Mouse (Mus musculus) heart, postnatal 36 days (tissue): ENCODE measurements at regions not wholly inside any gene's neighbourhood (a gene's known extent, or its start where the extent isn't known, plus 50 kb on each side); places are given as distances from the start of the nearest gene placed in this dataset.

Experiments
- DNase-seq, 2 experiments: peaks; one replicate each; pipeline ENCODE4 v3.0.0; 2021 to 2022
- intact Hi-C: fragments of 180-260 bp; cut with DNase I; formaldehyde crosslinking; loops from one replicate; pipeline ENCODE4 v1.15.1; 2025

DNA sequence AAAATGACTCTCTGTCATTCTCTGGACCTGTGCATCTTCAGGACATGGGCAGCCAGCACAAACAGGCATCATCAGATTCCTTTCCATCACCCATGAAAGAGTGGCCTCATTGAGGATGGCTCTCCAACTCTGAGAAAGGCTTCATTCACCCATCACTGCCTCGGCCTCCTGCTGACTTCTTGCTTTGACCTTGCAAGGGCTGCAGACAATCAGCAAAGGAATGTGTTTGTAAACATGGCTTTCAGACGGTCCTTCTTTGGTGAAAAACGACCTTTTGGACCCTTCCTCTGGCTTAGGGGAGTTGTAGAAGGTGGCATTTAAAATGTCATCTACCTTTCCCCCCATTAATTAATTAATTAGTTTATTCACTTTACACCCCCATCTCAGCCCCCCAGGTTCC is 134.3 kb downstream of the Moxd1 start:
- DNase-seq = no peak
- intact Hi-C loops = no loop called here

DNA sequence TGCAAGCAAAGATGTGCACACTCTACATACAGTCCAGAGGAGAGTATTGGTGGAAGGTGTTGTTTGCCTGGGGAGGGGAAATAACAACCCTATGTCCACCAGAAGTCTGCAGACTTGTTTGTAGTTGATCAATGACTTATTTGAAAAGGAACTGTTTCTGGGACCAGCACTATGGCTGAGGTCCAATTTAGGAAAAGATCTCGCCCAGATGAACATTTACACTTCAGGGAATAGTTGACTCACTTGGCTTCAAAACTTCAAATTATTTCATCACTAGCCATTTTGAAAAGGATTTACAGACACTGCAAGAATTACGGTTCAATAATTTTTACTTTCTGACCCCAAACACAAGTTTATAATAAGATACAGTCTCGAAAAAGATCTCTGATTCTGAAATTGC is 138.1 kb downstream of the Moxd1 start:
- intact Hi-C loops = no loop called here
- peak in 1 of 2 experiments; percentile 14 for DNase-seq

DNA sequence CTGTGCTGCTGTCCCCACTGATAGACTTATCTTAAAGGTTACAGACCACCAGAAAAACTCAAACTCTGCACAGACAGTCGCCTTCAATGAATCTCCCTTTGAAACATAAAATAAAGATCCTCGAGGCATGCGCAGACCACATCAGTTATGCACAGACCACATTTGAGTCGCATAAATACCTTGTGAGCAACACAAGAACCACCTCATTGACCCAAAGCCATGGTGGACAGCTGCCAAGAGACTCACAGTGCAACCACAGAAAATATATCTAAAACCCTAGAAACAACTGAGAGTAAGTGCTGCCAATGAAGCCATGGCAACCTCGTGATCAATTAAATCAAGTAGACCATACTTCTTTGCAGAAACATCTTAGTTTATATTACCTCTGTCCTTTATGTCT is 142.1 kb downstream of the Moxd1 start:
- intact Hi-C loops = no loop called here
- DNase-seq = no peak

DNA sequence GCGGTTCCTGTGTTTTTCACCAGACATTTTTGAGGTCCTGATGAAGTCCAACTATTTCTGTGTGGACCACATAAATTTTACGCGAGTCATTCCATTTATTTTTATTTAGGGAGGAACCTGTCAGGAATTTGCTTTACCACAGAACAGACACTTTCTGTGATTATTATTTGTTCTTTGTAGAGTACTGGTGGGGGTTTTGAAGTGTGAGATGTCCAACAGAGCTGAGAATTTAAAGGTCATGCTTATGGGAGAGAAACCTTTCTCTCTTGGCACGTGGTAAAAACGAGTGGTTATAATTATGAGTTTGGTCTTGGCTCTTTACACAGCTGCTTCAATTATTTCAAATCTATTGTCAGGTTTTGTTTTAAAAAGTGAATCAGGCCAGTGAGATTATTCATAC is 143.7 kb downstream of the Moxd1 start:
- intact Hi-C loops = no loop called here
- DNase-seq = no peak

DNA sequence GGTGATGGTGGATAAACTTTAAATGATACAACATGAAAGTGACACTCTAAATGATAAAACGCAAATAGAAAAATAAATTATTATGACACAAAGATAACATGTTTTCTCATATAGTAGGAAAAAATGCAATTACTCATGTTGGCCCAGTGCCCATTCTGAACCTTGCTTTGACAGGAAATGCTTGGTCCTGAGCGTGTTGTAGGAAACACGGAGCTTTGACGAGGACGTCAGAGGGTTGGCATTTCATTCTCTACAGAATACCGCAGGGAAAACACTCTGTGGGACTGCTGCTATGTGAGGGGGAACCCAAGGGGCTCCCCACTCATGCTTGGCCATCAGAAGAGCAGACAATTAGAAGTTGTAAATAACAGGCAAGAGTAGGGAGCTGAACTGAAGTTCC is 150.6 kb downstream of the Moxd1 start:
- intact Hi-C loops = no loop called here
- no peak for DNase-seq

DNA sequence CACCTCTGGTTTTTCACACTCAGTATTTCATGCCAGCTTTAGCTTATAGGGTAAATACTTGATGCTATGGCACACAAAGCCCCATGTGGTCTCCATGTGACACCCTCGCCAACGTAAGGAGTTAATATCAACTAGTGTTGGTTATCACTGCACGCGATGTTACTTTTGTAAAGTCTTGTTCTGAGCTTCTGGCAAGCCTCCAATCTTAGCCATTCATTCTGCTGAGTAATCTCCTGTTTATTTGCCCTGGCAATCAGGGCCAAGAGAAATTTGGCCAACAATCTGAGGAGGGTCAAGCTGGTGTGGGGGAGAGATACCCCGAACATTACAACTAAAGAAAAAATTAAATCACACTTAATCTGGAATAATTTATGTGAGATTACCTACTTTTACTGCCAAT is 156.0 kb downstream of the Moxd1 start:
- DNase-seq = no peak
- intact Hi-C loops = no loop called here

DNA sequence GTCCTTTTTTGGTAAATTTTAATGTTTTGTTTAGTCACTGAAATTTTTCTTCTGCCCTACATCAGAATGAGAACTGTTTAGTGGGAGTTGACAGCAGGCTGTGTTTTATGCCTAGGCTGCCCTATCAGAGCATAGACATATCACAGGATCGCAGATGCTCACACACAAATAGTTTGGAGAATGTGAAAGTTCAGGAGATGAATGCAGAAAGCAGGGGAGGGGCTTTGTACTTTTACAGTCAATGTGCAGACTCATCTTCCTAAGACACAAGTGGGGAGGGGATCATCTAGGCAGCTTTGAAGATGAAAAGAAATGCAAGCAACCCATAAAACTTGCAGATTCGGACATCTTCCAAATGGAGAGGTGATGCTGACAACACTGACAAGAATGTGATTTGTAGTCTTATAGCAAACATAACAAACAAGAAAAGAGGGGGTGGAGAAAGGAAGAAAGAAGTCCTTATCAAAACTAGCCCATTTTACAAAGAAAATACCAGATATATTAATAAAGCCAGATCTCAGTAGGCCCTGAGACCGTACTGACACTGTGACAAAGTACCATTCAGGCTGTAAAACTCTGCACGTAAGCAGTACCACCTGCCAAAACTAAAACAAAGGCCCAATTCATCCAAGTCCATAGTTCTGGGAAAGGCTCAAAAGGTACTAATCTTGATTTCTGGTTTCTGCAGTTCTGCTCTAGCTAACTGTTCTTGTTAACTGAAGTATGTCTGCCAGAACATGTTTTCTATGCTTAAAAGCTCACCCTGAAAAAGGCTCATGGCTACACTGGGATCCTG is 157.4 kb downstream of the Moxd1 start:
- no peak for DNase-seq
- intact Hi-C loops = loop anchor here (2.0 kb wide), 1 partner anchor 244 kb away; no protein-coding TSS in a partner anchor

DNA sequence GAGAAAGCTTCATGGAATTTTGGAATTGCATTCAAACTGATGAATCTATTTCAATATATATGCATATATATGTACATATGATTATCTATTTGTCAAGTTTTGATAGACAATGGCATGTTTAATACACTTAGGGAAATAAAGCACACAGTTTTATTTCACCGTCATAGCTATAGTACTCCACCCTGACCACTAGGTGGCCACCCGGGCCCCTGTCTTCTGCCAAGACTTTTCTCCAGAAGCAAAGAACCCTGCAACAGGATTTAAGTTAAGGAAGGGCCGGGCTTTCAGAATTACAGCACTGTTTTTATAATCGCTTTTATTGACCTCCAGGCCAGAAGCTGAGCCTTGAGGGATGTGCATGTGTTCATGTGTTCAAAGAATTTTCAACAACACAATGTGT is 158.6 kb downstream of the Moxd1 start:
- intact Hi-C loops = loop anchor here (2.0 kb wide), 1 partner anchor 243 kb away; no protein-coding TSS in a partner anchor
- peak; percentile 23 to 50 for DNase-seq

DNA sequence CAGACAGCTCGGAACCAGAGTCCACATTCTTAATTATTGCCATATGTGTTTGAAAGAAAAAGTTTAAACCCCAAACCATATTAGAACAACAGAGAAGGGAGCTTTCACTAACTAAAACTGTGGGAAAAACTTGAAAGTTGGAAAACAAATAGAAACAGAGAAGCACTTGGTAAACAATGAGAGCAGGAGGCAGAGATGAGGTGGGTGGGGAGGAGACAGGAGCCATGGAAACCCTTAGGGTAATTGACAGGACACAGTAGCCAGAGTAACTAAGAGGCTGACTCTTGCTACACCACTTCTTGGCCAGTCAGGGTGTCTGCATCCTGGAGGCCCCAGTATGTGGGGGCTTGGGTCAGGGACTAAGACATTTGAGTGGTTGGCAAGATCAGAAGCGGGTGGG is 160.7 kb downstream of the Moxd1 start:
- intact Hi-C loops = no loop called here
- DNase-seq = no peak

DNA sequence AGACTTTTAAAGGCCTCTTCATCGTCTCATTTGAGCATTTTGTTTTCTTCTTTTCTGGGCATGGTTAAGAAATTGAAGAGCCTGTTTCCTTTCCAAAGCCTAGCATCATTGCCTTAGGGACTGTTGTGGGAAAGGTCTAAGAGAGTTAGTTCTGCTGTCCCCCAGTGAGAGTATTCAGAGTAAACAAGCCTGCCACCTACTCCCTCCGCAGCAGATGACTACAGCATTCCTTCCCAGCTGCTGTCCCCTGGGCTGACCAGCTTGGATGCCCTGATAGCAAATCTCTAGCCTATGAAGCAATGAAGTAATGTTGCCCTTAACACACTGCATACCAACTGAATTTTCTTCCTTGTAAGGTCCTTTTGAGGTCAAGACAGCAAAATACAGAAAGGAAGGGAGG is 164.9 kb downstream of the Moxd1 start:
- DNase-seq = peak in 1 of 2 experiments; percentile 25
- intact Hi-C loops = no loop called here

DNA sequence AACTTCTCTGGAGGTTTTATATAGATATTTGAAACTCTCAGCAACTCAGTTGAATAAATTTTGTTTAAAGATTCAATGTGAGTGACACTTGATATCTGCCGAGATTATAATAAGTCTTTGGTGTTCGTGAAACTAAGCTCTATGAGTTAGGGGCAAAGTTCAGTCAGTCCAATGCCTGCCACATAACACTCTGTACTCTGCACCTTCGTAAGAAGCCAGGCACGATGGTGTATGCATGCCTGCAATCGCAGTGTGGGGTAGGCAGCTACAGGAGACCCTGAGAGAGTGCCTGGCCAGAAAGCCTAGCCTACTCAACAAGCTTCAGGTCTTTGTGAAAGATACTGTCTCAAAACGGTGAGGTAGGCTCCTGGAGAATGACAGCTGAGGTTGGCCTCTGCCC is 167.7 kb downstream of the Moxd1 start:
- no peak for DNase-seq
- intact Hi-C loops = no loop called here

DNA sequence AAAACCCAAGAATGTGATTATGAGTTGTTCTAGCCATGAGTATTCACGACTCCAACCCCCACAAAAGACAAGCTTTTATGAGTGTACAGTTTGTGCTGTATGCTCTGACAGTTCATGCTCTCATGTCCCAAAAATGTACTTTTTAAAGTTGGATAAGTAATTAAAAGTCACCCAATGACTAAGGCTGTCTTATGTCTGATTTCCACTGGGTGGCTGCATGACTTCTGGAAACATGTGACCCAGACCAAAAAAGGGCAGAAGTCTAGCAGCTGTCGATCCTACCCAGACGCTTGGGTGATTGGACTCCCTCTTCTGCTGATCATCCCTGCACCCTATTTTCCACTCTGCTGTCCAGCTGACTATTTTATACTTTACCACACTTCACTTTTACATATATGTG is 168.7 kb downstream of the Moxd1 start:
- intact Hi-C loops = no loop called here
- no peak for DNase-seq

DNA sequence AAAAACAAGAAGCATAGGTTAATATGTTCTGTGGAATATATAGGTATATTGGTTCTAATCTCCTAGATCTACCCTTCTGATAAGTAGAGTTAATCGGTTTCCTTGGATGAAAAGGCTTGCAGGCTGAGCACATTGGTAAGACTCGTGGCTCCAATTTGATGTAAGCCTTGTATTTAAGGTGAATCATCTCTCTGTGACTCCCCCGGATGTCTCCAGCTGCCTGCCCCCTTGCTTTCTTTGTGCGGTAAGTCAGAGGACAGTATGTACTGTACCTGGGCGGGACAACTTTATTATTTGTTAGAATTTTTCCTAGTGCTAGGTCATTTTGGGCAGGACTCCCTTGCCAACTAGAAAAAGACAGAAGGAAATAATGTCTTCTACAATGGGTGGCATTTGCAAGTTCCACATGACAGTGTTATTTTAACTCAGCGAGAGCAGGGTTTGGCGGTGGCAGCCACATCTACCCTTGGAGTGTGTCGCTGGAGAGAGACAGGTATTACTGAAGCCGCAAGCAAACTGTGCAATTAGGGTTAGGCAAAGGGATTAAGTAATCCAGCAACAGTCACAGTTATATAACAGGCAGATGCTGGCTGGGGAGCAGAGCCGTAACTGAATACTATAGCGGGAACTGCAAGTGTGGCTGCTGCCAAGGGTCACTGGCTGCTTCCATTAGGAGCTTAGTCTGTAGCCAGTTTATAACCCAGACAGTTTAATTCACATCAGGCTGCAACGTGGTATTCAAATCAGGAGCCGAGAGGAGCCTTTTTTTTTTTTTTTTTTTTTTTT is 172.9 kb downstream of the Moxd1 start:
- peak in 1 of 2 experiments; percentile 37 for DNase-seq
- intact Hi-C loops = no loop called here

DNA sequence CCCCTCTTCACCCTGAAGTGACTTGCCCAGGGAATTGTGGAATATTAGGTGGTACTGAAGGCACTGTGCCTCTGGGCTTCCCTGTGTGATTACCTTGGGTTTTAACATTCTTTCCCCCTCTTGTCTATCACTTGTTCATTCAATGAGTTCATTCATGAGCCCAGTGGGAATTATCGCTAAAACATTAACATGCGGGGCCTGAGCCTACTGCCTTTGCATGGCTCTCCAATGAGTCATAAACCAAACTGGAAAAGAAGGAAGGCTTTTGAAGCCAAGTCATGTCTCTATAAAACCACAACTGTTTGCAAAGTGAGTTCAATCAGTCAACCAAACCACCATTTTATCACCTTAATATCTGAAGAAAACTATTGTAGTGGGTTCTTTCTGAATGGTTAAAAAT is 173.8 kb downstream of the Moxd1 start:
- DNase-seq = no peak

DNA sequence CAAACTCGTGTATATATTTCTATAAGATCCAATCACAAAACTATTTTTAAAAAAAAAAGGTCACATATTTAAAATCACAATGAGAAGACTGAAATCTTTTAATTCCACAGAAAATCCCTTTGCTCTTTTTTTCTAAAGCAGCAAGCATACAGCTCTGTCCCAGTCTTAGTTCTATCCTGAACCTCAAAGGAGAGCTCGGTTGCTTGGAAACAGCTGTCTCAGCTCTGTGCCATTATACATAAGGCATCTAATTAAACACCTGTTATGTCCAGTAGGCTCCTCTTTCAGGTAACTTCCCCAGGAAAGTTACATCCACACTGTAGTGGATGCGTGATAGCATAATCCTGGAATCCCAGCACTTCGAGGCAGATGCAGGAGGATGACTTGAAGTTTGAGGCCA is 181.5 kb downstream of the Moxd1 start:
- intact Hi-C loops = no loop called here
- DNase-seq = no peak

More for the DNA sequence above, 173.8 kb downstream of the Moxd1 start:
- intact Hi-C loops = no loop called here

DNA sequence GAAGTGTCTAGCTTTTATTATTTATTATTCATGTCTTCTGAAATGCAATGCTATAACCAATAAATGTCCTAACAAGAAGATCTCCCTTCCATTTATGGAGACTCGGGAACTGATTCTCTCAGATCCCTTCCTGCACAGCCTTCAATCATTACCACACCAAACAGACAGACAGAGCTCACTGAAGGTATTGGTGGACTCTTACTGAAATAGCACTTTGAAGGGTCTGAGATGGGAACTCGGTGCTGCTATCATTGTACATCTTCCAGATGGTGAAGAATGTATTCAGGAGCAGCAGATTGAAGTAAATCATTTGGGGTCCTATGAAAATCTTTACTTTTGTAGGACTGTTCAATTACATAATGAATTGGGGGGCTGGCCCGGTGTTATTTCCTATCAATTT is 183.6 kb downstream of the Moxd1 start:
- intact Hi-C loops = no loop called here
- no peak for DNase-seq

DNA sequence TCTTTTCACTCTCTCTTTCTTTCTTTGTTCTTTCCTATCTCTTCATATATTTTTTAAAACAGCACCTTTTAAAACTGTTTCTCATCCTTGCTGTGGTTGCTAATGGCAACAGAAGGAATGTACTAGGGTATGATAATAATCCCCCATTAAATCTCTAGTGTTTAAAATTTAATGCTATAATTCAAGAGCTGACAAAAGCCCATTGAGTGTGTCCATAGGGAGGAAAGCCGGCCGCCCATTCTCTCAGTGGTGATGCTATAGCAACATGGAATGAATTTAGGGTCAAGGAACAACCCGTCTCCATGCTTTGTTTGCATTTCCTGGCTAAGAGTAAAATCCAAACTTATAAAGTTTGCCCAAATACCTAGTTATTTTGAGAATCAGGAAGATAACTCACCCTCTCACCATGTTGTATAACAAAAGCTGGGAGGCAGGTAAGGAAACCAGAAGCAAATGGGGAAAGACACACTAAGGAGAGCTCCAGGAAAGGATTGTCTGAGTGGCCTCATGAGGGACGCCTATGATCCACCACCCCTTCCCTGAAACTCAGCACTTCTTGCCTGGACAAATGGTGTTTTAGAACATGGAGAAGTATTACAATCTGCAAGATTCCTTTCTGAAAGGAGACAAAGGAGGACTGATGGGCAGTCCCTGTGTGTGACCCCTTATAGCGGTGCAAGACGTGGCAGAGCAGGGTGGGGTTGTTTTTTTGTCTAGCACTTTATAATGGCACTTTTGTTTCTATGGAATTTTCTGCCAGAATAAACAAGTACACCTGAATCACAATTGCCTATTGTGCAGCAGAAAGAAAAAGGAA is 184.3 kb downstream of the Moxd1 start:
- DNase-seq = no peak
- intact Hi-C loops = no loop called here

DNA sequence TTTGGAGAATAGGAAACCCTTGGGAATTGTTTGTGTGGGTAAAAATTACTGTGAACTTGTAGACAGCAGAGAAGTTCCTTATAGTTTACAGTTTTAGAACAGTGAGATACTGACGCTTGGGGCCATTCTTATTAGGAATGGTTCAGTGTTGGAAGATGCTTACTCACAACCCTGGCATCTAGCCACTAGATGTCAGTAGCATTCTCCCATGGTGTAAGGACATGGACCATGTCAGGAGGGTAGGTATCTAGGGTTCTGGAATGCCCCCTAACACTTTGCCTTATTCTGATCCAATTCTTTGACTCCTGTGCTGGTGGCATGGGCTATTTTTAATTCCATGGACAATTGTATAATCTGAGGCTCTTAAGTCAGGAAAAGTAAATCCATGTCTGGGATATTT is 185.3 kb upstream of the Ccn2 start:
- intact Hi-C loops = loop anchor here (1.0 to 5.0 kb wide), 3 partner anchors 67 to 212 kb away; no protein-coding TSS in a partner anchor
- DNase-seq = peak in 1 of 2 experiments; percentile 45

DNA sequence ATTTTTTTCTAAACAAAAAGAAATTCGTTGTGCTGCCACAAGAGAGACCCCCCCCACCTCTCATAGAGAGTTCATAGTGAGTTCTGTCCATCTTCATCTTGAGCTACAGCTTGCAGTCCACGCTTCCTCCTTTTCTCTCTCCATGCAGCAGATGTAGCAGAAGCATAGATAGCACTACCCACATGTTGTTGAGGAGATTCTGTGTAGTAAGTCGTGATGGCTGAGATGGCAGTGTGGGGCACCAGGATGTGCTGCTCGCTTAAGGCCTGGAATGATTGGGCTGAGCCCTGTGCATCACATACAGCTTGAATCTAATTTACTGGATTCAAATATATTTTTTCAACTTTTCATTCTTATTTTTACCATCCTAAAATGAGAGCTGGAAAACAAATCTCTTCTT is 184.4 kb upstream of the Ccn2 start:
- intact Hi-C loops = loop anchor here (1.0 to 5.0 kb wide), 3 partner anchors 66 to 211 kb away; no protein-coding TSS in a partner anchor
- no peak for DNase-seq

DNA sequence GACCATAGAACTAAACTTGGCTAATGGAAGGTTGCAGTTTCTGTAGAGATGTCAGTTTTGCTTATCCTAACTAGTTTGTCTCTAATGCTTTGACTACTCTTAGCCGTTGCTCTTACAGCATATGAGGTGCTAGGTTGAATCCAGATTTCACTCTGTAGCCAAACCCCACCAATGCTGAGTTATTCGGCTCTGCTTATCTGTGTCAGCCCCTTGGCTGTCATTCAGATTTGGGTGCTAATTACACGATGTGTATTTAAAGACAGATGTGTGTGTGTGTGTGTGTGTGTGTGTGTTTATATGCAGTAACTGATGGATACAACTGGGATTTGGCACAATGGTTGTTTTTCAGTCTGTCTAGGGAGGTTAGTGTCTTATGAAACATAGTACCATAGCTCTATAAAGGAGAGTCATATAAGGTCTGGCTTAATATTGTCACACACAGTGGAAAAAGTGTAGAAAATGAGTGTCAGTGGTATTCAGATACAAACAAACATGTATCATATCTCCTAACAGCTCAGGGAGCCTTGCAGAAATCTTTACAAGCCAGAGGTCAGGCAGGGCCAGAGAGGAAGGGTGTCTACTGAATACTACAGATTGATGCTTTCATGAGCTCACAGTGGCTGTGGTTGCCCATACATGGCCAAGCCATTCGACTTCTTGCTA is 172.6 kb upstream of the Ccn2 start:
- no peak for DNase-seq
- intact Hi-C loops = no loop called here
